Mouse (Mus musculus): ENCODE measurements around the gene Dhx37.
"Not testable (repeated sequence)": the region's sequence is repeated elsewhere in the genome, so short reads cannot be mapped to it uniquely, and the experiment has no call there.

The Dhx37 gene

GRCm38 (mm10) chr5:125389579-125390441 is 44.1 kb downstream of the Dhx37 start, which contains the start of gene Ubc:
Gene Ubc, minus strand, starts transcription at chr5:125390202.
- DNase-seq (ENCODE audit: low spot score in 2 of 2): peak; percentile 72 to 80

- DNase-seq (ENCODE audit: low spot score in 2 of 2): peak; percentile 91 to 92
Observed at GRCm38 (mm10) chr5:125389131-125389578, 44.8 kb downstream of the Dhx37 start, which contains the start of gene Gm10382. Gene Gm10382, plus strand, starts transcription at chr5:125389322.

- no peak for DNase-seq (ENCODE audit: low spot score in 2 of 2)
Observed at GRCm38 (mm10) chr5:125388358-125389092, 45.4 kb downstream of the Dhx37 start.

GRCm38 (mm10) chr5:125387295-125387694 is 46.6 kb downstream of the Dhx37 start:
- not testable (repeated sequence) for DNase-seq (ENCODE audit: low spot score in 2 of 2)

- DNase-seq (ENCODE audit: low spot score in 2 of 2): no peak
Observed at GRCm38 (mm10) chr5:125385215-125385940, 48.5 kb downstream of the Dhx37 start.

- no peak for DNase-seq (ENCODE audit: low spot score in 2 of 2)
Observed at GRCm38 (mm10) chr5:125384512-125385214, 49.3 kb downstream of the Dhx37 start.

- DNase-seq (ENCODE audit: low spot score in 2 of 2): no peak
Observed at GRCm38 (mm10) chr5:125383637-125384420, 50.1 kb downstream of the Dhx37 start.

- DNase-seq (ENCODE audit: low spot score in 2 of 2): no peak
Observed at GRCm38 (mm10) chr5:125382673-125383558, 51.0 kb downstream of the Dhx37 start.

GRCm38 (mm10) chr5:125381954-125382672 is 51.8 kb downstream of the Dhx37 start:
- no peak for DNase-seq (ENCODE audit: low spot score in 2 of 2)

GRCm38 (mm10) chr5:125378919-125379318 is 55.0 kb downstream of the Dhx37 start:
- no peak for DNase-seq (ENCODE audit: low spot score in 2 of 2)

GRCm38 (mm10) chr5:125377214-125377613 is 56.7 kb downstream of the Dhx37 start:
- DNase-seq (ENCODE audit: low spot score in 2 of 2): peak; percentile 68

GRCm38 (mm10) chr5:125375871-125376270 is 58.0 kb downstream of the Dhx37 start:
- DNase-seq (ENCODE audit: low spot score in 2 of 2): no peak

- no peak for DNase-seq (ENCODE audit: low spot score in 2 of 2)
Observed at GRCm38 (mm10) chr5:125372027-125372426, 61.9 kb downstream of the Dhx37 start.

- no peak for DNase-seq (ENCODE audit: low spot score in 2 of 2)
Observed at GRCm38 (mm10) chr5:125370950-125371693, 62.8 kb downstream of the Dhx37 start.

GRCm38 (mm10) chr5:125368568-125368967 is 65.4 kb downstream of the Dhx37 start:
- DNase-seq (ENCODE audit: low spot score in 2 of 2): peak; percentile 65 to 75

- DNase-seq (ENCODE audit: low spot score in 2 of 2): no peak
Observed at GRCm38 (mm10) chr5:125368156-125368555, 65.8 kb downstream of the Dhx37 start.

- DNase-seq (ENCODE audit: low spot score in 2 of 2): no peak
Observed at GRCm38 (mm10) chr5:125364851-125365429, 69.0 kb downstream of the Dhx37 start.

GRCm38 (mm10) chr5:125363894-125364293 is 70.0 kb downstream of the Dhx37 start:
- no peak for DNase-seq (ENCODE audit: low spot score in 2 of 2)

All from spleen, postnatal 36 days (tissue).